Mouse (Mus musculus) neural tube, embryonic 15.5 days (tissue): ENCODE data around the gene Ece1. TPM values are rescaled to one million over a fixed set of nuclear protein-coding genes. Genes with fewer than 3 reads are reported as not detected.

Source experiments
- ATAC-seq: fragments of 200-750 bp; cut with Nextera tagmentation; 2 replicates; pipeline ENCODE4 v1.8.0; 2017; ENCODE audit warnings: mild to moderate bottlenecking, moderate TSS enrichment, moderate library complexity; ENCODE audit not compliant: low FRiP score
- H3K27ac ChIP-seq: fragments of 300-500 bp; sonication (generic); replicated peaks from 2 replicates; pipeline ENCODE4 v1.5.1; 2015; ENCODE audit warnings: mild to moderate bottlenecking, inconsistent platforms
- H3K27me3 ChIP-seq: fragments of 300-500 bp; sonication (generic); replicated peaks from 2 replicates; pipeline ENCODE4 v1.6.1; 2015; ENCODE audit warnings: inconsistent platforms
- H3K36me3 ChIP-seq: fragments of 300-500 bp; sonication (generic); 2 replicates; pipeline ENCODE4 v1.6.1; 2015; ENCODE audit warnings: inconsistent platforms
- H3K4me1 ChIP-seq: fragments of 300-500 bp; sonication (generic); 2 replicates; pipeline ENCODE4 v1.6.1; 2015; ENCODE audit warnings: inconsistent platforms
- H3K4me2 ChIP-seq: fragments of 300-500 bp; sonication (generic); 2 replicates; pipeline ENCODE4 v1.6.1; 2015; ENCODE audit warnings: inconsistent platforms, mild to moderate bottlenecking, moderate library complexity
- H3K4me3 ChIP-seq: fragments of 300-500 bp; sonication (generic); replicated peaks from 2 replicates; pipeline ENCODE4 v1.5.1; 2015; ENCODE audit warnings: mild to moderate bottlenecking, inconsistent platforms
- H3K9ac ChIP-seq: fragments of 300-500 bp; sonication (generic); replicated peaks from 2 replicates; pipeline ENCODE4 v1.6.1; 2015; ENCODE audit warnings: mild to moderate bottlenecking, inconsistent platforms
- H3K9me3 ChIP-seq: fragments of 300-500 bp; sonication (generic); replicated peaks from 2 replicates; pipeline ENCODE4 v1.6.1; 2016; ENCODE audit warnings: inconsistent platforms
- WGBS: fragments of 180-500 bp; shearing (Covaris S2); methylation state at CpG from one replicate; pipeline ENCODE4 v1.1.7; 2015; ENCODE audit warnings: mixed read lengths; 5-methylcytosine and 5-hydroxymethylcytosine counted together
- polyA plus RNA-seq: library from polyadenylated mRNA; unstranded; fragments of >200 nt; fragmentation: Nextera tagmentation; extraction: Ambion mirVana; gene quantifications from 2 replicates; pipeline ENCODE4 v1.2.1, GENCODE M21; 2015

The Ece1 gene
- polyA plus RNA-seq = 23.0 TPM in 2 replicates

GRCm38 (mm10) chr4:137862019-137862418, at the start of gene Ece1:
Gene Ece1, plus strand, starts transcription at chr4:137862237.
- WGBS = under 1% methylated on average over 37 of the region's 37 CpGs
- H3K4me3 ChIP-seq = peak within 1 kb of the TSS; percentile 92
- H3K9me3 ChIP-seq = no peaks in the 10 kb centered on the region
- no peaks in the 10 kb centered on the region for H3K36me3 ChIP-seq
- peak within 1 kb of the TSS; percentile 75 for H3K27ac ChIP-seq
- peak within 1 kb of the TSS; percentile 91 for H3K4me2 ChIP-seq
- peak within 1 kb of the TSS; percentile 82 for H3K9ac ChIP-seq
- peak; percentile 94 for ATAC-seq
- no peaks in the 10 kb centered on the region for H3K27me3 ChIP-seq
- H3K4me1 ChIP-seq = peaks cover 58% of the 10 kb centered on the region

GRCm38 (mm10) chr4:137812946-137813708, 48.9 kb upstream of the Ece1 start:
- Histone ChIP-seq H3K4me1 (peaks cover 10% of the 10 kb centered on the region), H3K9me3 (no peaks in the 10 kb centered on the region), H3K4me2 (no peak overlapping the region), H3K9ac (no peak overlapping the region), H3K4me3 (no peak overlapping the region), H3K36me3 (no peaks in the 10 kb centered on the region), H3K27me3 (no peaks in the 10 kb centered on the region), H3K27ac (no peak overlapping the region)
- 73% methylated on average over 13 of the region's 13 CpGs for WGBS
- no peak for ATAC-seq

GRCm38 (mm10) chr4:137814140-137814539, 47.9 kb upstream of the Ece1 start:
- Histone ChIP-seq H3K27me3 (no peaks in the 10 kb centered on the region), H3K4me3 (no peak overlapping the region), H3K36me3 (no peaks in the 10 kb centered on the region), H3K9ac (no peak overlapping the region), H3K9me3 (no peaks in the 10 kb centered on the region), H3K27ac (no peak overlapping the region), H3K4me2 (no peak overlapping the region), H3K4me1 (peaks cover 11% of the 10 kb centered on the region)
- 73% methylated on average over 7 of the region's 7 CpGs for whole genome bisulfite sequencing
- no peak for ATAC-seq

- H3K36me3 ChIP-seq = no peaks in the 10 kb centered on the region
- H3K4me1 ChIP-seq = peaks cover 13% of the 10 kb centered on the region
- no peaks in the 10 kb centered on the region for H3K9me3 ChIP-seq
- H3K4me3 ChIP-seq = no peak overlapping the region
- no peak overlapping the region for H3K27ac ChIP-seq
- ATAC-seq = no peak
- 79% methylated on average over 3 of the region's 3 CpGs for WGBS
- H3K27me3 ChIP-seq = no peaks in the 10 kb centered on the region
- H3K4me2 ChIP-seq = no peak overlapping the region
- no peak overlapping the region for H3K9ac ChIP-seq
Observed at GRCm38 (mm10) chr4:137815473-137815872, 46.6 kb upstream of the Ece1 start.

- 82% methylated on average over 7 of the region's 7 CpGs for WGBS
- Histone ChIP-seq H3K36me3 (no peaks in the 10 kb centered on the region), H3K4me1 (peaks cover 13% of the 10 kb centered on the region), H3K4me2 (no peak overlapping the region), H3K27me3 (no peaks in the 10 kb centered on the region), H3K4me3 (no peak overlapping the region), H3K9ac (no peak overlapping the region), H3K27ac (no peak overlapping the region), H3K9me3 (no peaks in the 10 kb centered on the region)
- no peak for ATAC-seq
Observed at GRCm38 (mm10) chr4:137816216-137816615, 45.8 kb upstream of the Ece1 start.

- Histone ChIP-seq H3K4me2 (no peak overlapping the region), H3K27me3 (no peaks in the 10 kb centered on the region), H3K9ac (no peak overlapping the region), H3K4me1 (peaks cover 13% of the 10 kb centered on the region), H3K4me3 (no peak overlapping the region), H3K36me3 (no peaks in the 10 kb centered on the region), H3K27ac (no peak overlapping the region), H3K9me3 (no peaks in the 10 kb centered on the region)
- no peak for ATAC-seq
- WGBS = 87% methylated on average over 3 of the region's 3 CpGs
Observed at GRCm38 (mm10) chr4:137818341-137818740, 43.7 kb upstream of the Ece1 start.

- ATAC-seq = no peak
- Histone ChIP-seq H3K4me2 (no peak overlapping the region), H3K36me3 (no peaks in the 10 kb centered on the region), H3K9me3 (no peaks in the 10 kb centered on the region), H3K4me1 (peaks cover 3% of the 10 kb centered on the region; the same call in 1 of the 2 replicates), H3K9ac (no peak overlapping the region), H3K27ac (no peak overlapping the region), H3K27me3 (no peaks in the 10 kb centered on the region), H3K4me3 (no peak overlapping the region)
- 38% methylated on average over 2 of the region's 2 CpGs for WGBS
Observed at GRCm38 (mm10) chr4:137819487-137819886, 42.5 kb upstream of the Ece1 start.

GRCm38 (mm10) chr4:137820721-137821120, 41.3 kb upstream of the Ece1 start:
- no peak overlapping the region for H3K4me3 ChIP-seq
- no peak overlapping the region for H3K9ac ChIP-seq
- H3K27me3 ChIP-seq = no peaks in the 10 kb centered on the region
- peaks cover 3% of the 10 kb centered on the region; the same call in 1 of the 2 replicates for H3K4me1 ChIP-seq
- H3K36me3 ChIP-seq = no peaks in the 10 kb centered on the region
- H3K4me2 ChIP-seq = no peak overlapping the region
- no peaks in the 10 kb centered on the region for H3K9me3 ChIP-seq
- H3K27ac ChIP-seq = no peak overlapping the region
- no peak for ATAC-seq
- WGBS = 71% methylated on average over 3 of the region's 3 CpGs

- H3K4me1 ChIP-seq = peaks cover 3% of the 10 kb centered on the region; the same call in 1 of the 2 replicates
- no peak overlapping the region for H3K27ac ChIP-seq
- ATAC-seq = no peak
- no peak overlapping the region for H3K4me3 ChIP-seq
- 88% methylated on average over 5 of the region's 5 CpGs for WGBS
- H3K36me3 ChIP-seq = no peaks in the 10 kb centered on the region
- H3K27me3 ChIP-seq = no peaks in the 10 kb centered on the region
- H3K9me3 ChIP-seq = no peaks in the 10 kb centered on the region
- no peak overlapping the region for H3K9ac ChIP-seq
- H3K4me2 ChIP-seq = no peak overlapping the region
Observed at GRCm38 (mm10) chr4:137822537-137822936, 39.5 kb upstream of the Ece1 start.

- Histone ChIP-seq H3K9me3 (no peaks in the 10 kb centered on the region), H3K4me2 (no peak overlapping the region), H3K27me3 (no peaks in the 10 kb centered on the region), H3K9ac (no peak overlapping the region), H3K4me1 (peaks cover 3% of the 10 kb centered on the region; the same call in 1 of the 2 replicates), H3K27ac (no peak overlapping the region), H3K4me3 (no peak overlapping the region), H3K36me3 (no peaks in the 10 kb centered on the region)
- ATAC-seq = no peak
- WGBS = 87% methylated on average over 3 of the region's 3 CpGs
Observed at GRCm38 (mm10) chr4:137823542-137823941, 38.5 kb upstream of the Ece1 start.

- H3K27me3 ChIP-seq = 0 out of 2 replicates have a peak, but pooled peaks cover 6% of the 10 kb centered on the region
- no peak for ATAC-seq
- no peaks in the 10 kb centered on the region for H3K9me3 ChIP-seq
- H3K27ac ChIP-seq = no peak overlapping the region
- H3K4me3 ChIP-seq = no peak overlapping the region
- H3K4me2 ChIP-seq = no peak overlapping the region
- no peaks in the 10 kb centered on the region for H3K4me1 ChIP-seq
- no peak overlapping the region for H3K9ac ChIP-seq
- WGBS = 90% methylated on average over 2 of the region's 2 CpGs
- H3K36me3 ChIP-seq = no peaks in the 10 kb centered on the region
Observed at GRCm38 (mm10) chr4:137824881-137825280, 37.2 kb upstream of the Ece1 start.

- Histone ChIP-seq H3K27ac (no peak overlapping the region), H3K4me3 (no peak overlapping the region), H3K27me3 (0 out of 2 replicates have a peak, but pooled peaks cover 6% of the 10 kb centered on the region), H3K9ac (no peak overlapping the region), H3K4me2 (no peak overlapping the region), H3K9me3 (no peaks in the 10 kb centered on the region), H3K36me3 (no peaks in the 10 kb centered on the region), H3K4me1 (0 out of 2 replicates have a peak, but pooled peaks cover under 1% of the 10 kb centered on the region)
- 14% methylated on average over 6 of the region's 6 CpGs for WGBS
- no peak for ATAC-seq
Observed at GRCm38 (mm10) chr4:137830380-137830779, 31.7 kb upstream of the Ece1 start.
